Mouse (Mus musculus) small intestine, adult 2 months (tissue): Measurements from ENCODE around the gene Gpr18.

ENCODE experiments used
- CTCF ChIP-seq: fragments of 200-500 bp; IDR thresholded peaks from 2 replicates; pipeline ENCODE4 v1.5.1; 2012; ENCODE audit warnings: low read depth, mild to moderate bottlenecking, control low read depth, inconsistent platforms, low read length, moderate library complexity, mixed read lengths; ENCODE audit not compliant: insufficient replicate concordance, insufficient read length; ENCODE audit errors: extremely low read depth
- POLR2A ChIP-seq: fragments of 200-500 bp; IDR thresholded peaks from 2 replicates; pipeline ENCODE4 v1.6.1; 2012; ENCODE audit warnings: low read depth, mild to moderate bottlenecking, control low read depth, inconsistent platforms, low read length, moderate library complexity

DNA sequence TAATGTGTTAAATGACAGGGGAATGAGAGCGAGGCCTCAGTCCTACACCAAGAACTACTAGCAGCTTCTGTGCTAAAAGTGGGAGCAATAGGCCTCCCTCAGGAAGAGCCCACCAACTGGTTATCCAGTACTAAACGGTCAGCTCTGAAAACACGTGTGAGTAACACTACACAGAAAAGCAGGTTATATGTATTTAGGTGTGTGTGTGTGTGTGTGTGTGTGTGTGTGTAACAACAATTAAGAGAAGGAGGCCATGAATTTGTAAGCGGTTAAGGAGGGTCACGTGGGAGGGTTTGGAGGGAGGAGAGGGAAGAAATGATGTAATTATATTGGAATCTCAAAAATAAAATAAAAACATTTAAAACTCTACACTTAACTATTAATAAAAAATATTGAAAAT is 438 bp downstream of the Gpr18 start:
- TF ChIP-seq CTCF = no peak
- TF ChIP-seq POLR2A = no peak
